Mouse (Mus musculus) CH12.LX (cell line): ENCODE data around the gene Atad5. TPM values are rescaled to one million over a fixed set of nuclear protein-coding genes. Genes with fewer than 3 reads are reported as not detected.
A peak's percentile ranks its signal among the peaks of the same experiment; 100 is the strongest.

Experiments
- DNase-seq: peaks from one replicate; pipeline ENCODE4 v3.0.0-alpha.2; 2013; ENCODE audit errors: extremely low read depth
- H3K27ac ChIP-seq: 2 replicates; pipeline ENCODE4 v1.5.1; 2012; ENCODE audit warnings: low read depth, mild to moderate bottlenecking, control low read depth, moderate library complexity; ENCODE audit not compliant: insufficient read depth
- H3K27me3 ChIP-seq: replicated peaks from 2 replicates; pipeline ENCODE3; 2012; ENCODE audit warnings: inconsistent platforms
- H3K36me3 ChIP-seq, 2 experiments: replicated peaks in 1 of 2; 2 replicates each; pipeline versions ENCODE3 to v1.6.1; 2012; ENCODE audit warnings: inconsistent platforms in 1 of 2, low read length in 1 of 2, mild to moderate bottlenecking in 1 of 2, mixed read lengths in 1 of 2, moderate library complexity in 1 of 2; ENCODE audit not compliant: control insufficient read depth in 1 of 2, insufficient read depth in 1 of 2
- H3K4me1 ChIP-seq, 2 experiments: 2 replicates each; pipeline ENCODE4 v1.6.1; 2012; ENCODE audit warnings: inconsistent platforms in 1 of 2, moderate library complexity in 1 of 2; ENCODE audit not compliant: insufficient read depth in 2 of 2, control insufficient read depth in 1 of 2
- H3K4me2 ChIP-seq: 2 replicates; pipeline ENCODE4 v1.6.1; 2012; ENCODE audit warnings: low read depth, mild to moderate bottlenecking, control low read depth; ENCODE audit not compliant: poor library complexity, insufficient read depth, severe bottlenecking
- H3K4me3 ChIP-seq, 3 experiments: fragments of 150-350 bp in 1 of 3; sonication (generic) in 1 of 3; replicated peaks in 1 of 3; 2 replicates each; pipeline versions ENCODE3 to v1.5.1; 2011 to 2012; ENCODE audit warnings: low read depth in 2 of 3, low read length in 2 of 3, mild to moderate bottlenecking in 2 of 3, moderate library complexity in 2 of 3, control low read depth in 1 of 3, improper control_type of control experiment in 1 of 3, inconsistent platforms in 1 of 3, mixed read lengths in 1 of 3; ENCODE audit not compliant: poor library complexity in 1 of 3
- H3K79me2 ChIP-seq: replicated peaks from 2 replicates; pipeline ENCODE4 v1.6.1; 2012; ENCODE audit warnings: mild to moderate bottlenecking, moderate library complexity; ENCODE audit not compliant: control insufficient read depth, poor library complexity, insufficient read depth, severe bottlenecking; ENCODE audit errors: extremely low read depth
- H3K9ac ChIP-seq: 2 replicates; pipeline ENCODE4 v1.6.1; 2012; ENCODE audit warnings: low read depth, mild to moderate bottlenecking, control low read depth, moderate library complexity; ENCODE audit not compliant: insufficient read depth
- H3K9me3 ChIP-seq: replicated peaks from 2 replicates; pipeline ENCODE3; 2012; ENCODE audit warnings: low read length, inconsistent platforms, mixed read lengths
- CHD1 ChIP-seq: IDR thresholded peaks from 2 replicates; pipeline ENCODE4 v1.6.1; 2012; ENCODE audit warnings: low read depth, low read length, improper control_type of control experiment, inconsistent platforms
- CTCF ChIP-seq, 2 experiments: IDR thresholded peaks in 1 of 2; conservative IDR thresholded peaks in 1 of 2; 2 replicates each; pipeline ENCODE4 v1.5.1; 2011 to 2012; ENCODE audit warnings: low read depth in 2 of 2, low read length in 2 of 2, improper control_type of control experiment in 1 of 2, inconsistent platforms in 1 of 2, mild to moderate bottlenecking in 1 of 2, moderate library complexity in 1 of 2
- E2F4 ChIP-seq: IDR thresholded peaks from 2 replicates; pipeline ENCODE4 v1.6.1; 2011; ENCODE audit warnings: low read depth, low read length, improper control_type of control experiment; ENCODE audit not compliant: insufficient replicate concordance
- ELF1 ChIP-seq: IDR thresholded peaks from 2 replicates; pipeline ENCODE4 v1.6.1; 2014; ENCODE audit warnings: low read depth, mild to moderate bottlenecking, inconsistent platforms, low read length, improper control_type of control experiment
- EP300 ChIP-seq: IDR thresholded peaks from 2 replicates; pipeline ENCODE4 v1.6.1; 2011; ENCODE audit warnings: low read length, improper control_type of control experiment
- IRF4 ChIP-seq: IDR thresholded peaks from 2 replicates; pipeline ENCODE4 v1.6.1; 2014; ENCODE audit warnings: low read depth, mild to moderate bottlenecking, inconsistent platforms, low read length, improper control_type of control experiment
- MAX ChIP-seq: IDR thresholded peaks from 2 replicates; pipeline ENCODE4 v1.6.1; 2011; ENCODE audit warnings: low read length, improper control_type of control experiment
- MAZ ChIP-seq: IDR thresholded peaks from 2 replicates; pipeline ENCODE4 v1.6.1; 2012; ENCODE audit warnings: low read depth, mild to moderate bottlenecking, inconsistent platforms, low read length, improper control_type of control experiment, moderate library complexity
- MXI1 ChIP-seq: IDR thresholded peaks from 2 replicates; pipeline ENCODE4 v1.6.1; 2011; ENCODE audit warnings: mild to moderate bottlenecking, low read depth, low read length, improper control_type of control experiment
- MYC ChIP-seq: IDR thresholded peaks from 2 replicates; pipeline ENCODE4 v1.6.1; 2011; ENCODE audit warnings: low read depth, mild to moderate bottlenecking, improper control_type of control experiment, low read length
- NRF1 ChIP-seq: IDR thresholded peaks from 2 replicates; pipeline ENCODE4 v1.6.1; 2014; ENCODE audit warnings: low read depth, mild to moderate bottlenecking, inconsistent platforms, low read length, improper control_type of control experiment, moderate library complexity
- POLR2AphosphoS2 ChIP-seq: IDR thresholded peaks from 2 replicates; pipeline ENCODE4 v1.6.1; 2011; ENCODE audit warnings: low read depth, low read length, improper control_type of control experiment
- RAD21 ChIP-seq: IDR thresholded peaks from 2 replicates; pipeline ENCODE4 v1.6.1; 2011; ENCODE audit warnings: low read depth, mild to moderate bottlenecking, low read length, improper control_type of control experiment, moderate library complexity
- RCOR1 ChIP-seq: conservative IDR thresholded peaks from 2 replicates; pipeline ENCODE4 v1.6.1; 2012; ENCODE audit warnings: low read depth, mild to moderate bottlenecking, inconsistent platforms, low read length, improper control_type of control experiment
- SIN3A ChIP-seq: IDR thresholded peaks from 2 replicates; pipeline ENCODE4 v1.6.1; 2012; ENCODE audit warnings: low read length, improper control_type of control experiment, inconsistent platforms
- SMC3 ChIP-seq: IDR thresholded peaks from 2 replicates; pipeline ENCODE4 v1.6.1; 2011; ENCODE audit warnings: low read depth, low read length, improper control_type of control experiment
- TBP ChIP-seq: conservative IDR thresholded peaks from 2 replicates; pipeline ENCODE4 v1.6.1; 2011; ENCODE audit warnings: low read depth, low read length, improper control_type of control experiment
- TCF12 ChIP-seq: IDR thresholded peaks from 2 replicates; pipeline ENCODE4 v1.6.1; 2014; ENCODE audit warnings: low read depth, mild to moderate bottlenecking, inconsistent platforms, low read length, improper control_type of control experiment
- UBTF ChIP-seq: IDR thresholded peaks from 2 replicates; pipeline ENCODE4 v1.6.1; 2012; ENCODE audit warnings: low read depth, mild to moderate bottlenecking, inconsistent platforms, low read length, improper control_type of control experiment, moderate library complexity
- USF1 ChIP-seq: IDR thresholded peaks from 2 replicates; pipeline ENCODE4 v1.6.1; 2014; ENCODE audit warnings: low read depth, mild to moderate bottlenecking, inconsistent platforms, low read length, improper control_type of control experiment
- ZC3H11A ChIP-seq: IDR thresholded peaks from 2 replicates; pipeline ENCODE4 v1.6.1; 2012; ENCODE audit warnings: low read depth, mild to moderate bottlenecking, inconsistent platforms, low read length, improper control_type of control experiment
- ZNF384 ChIP-seq: IDR thresholded peaks from 2 replicates; pipeline ENCODE4 v1.6.1; 2012; ENCODE audit warnings: low read depth, low read length, improper control_type of control experiment, inconsistent platforms
- dilution Hi-C: fragments of 300-500 bp; cut with MboI; formaldehyde crosslinking; loops from 2 replicates; pipeline ENCODE4 v1.14.3; 2020; ENCODE audit warnings: low sequenced_read_pairs; ENCODE audit not compliant: extremely low pct_unique_long_range_greater_than_20kb, extremely low pct_ligation_motif_present
- in situ Hi-C: fragments of 300-500 bp; cut with MboI; formaldehyde crosslinking; loops from 3 replicates; pipeline ENCODE4 v1.14.3; 2019; ENCODE audit warnings: low sequenced_read_pairs, low pct_ligation_motif_present, low pct_unique_long_range_greater_than_20kb, mixed read lengths
- polyA plus RNA-seq: library from polyadenylated mRNA; unstranded; fragments of >175 nt; gene quantifications from 2 replicates; pipeline ENCODE4 v1.2.1, GENCODE M21; 2012; ENCODE audit warnings: low read depth; ENCODE audit not compliant: insufficient read length
- total RNA-seq, 2 experiments: library from RNA; depleted of rRNA; stranded (reverse); fragments of 300-350 nt in 1 of 2; fragments of >200 nt in 1 of 2; gene quantifications; 2 replicates each; pipeline ENCODE4 v1.2.3; 2012 to 2014

The Atad5 gene
- total and polyA plus RNA-seq, 3 experiments: 24.0 to 46.3 (median 35.2) TPM

DNA sequence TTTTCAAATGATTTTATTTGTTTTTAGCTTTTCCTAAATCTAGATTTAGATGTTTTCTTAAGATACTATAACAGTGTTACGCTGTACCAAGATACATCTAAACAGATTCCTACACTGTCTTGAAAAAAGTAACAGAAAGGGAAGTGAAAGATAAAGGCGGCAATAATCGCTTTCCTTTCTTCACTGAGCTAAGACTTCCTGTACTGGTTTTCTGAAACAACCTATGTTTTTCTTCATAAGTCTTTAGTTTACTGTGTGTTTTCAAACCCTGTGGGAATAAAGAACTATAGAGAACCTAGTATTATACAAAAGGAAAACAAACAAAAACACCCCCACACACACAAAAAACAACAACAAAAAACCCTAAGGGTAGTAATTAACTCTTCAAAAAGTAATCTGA lies 16.8 kb upstream of the Atad5 start (continued):
- TF ChIP-seq E2F4 (peak; percentile 76; the same call in 1 of the 2 replicates), UBTF (no peak), POLR2AphosphoS2 (no peak), USF1 (no peak), IRF4 (peak; percentile 95), MAZ (no peak)

DNA sequence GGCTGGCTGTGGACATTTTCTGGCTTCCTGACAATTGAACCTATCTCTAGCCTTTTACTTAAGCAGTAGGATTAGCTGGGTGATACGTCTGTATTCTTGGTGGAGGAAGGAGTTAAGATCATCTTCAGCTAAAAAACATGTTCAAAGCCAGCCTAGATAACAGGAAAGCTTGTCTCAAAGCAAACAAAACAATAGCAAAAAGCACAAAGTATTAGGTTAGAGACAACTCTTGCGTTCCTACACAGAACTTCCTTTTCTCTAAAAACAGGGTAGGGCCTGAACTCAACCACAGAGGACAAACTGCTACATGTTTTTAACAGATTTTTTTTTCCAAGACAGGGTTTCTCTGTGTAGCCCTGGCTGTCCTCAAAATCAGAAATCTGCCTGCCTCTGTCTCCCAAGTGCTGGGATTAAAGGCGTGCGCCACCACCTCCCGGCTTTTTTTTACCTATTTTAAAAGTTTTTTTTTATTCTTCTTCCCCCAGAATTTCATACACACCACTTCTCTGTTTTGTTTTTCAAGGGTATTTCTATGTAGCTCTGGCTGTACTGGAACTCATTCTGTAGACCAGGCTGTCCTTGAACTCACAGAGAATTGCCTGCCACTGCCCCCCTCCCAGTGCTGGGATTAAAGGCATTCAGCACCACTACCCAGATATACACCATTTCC lies 13.5 kb upstream of the Atad5 start:
- Histone ChIP-seq H3K79me2 (peaks cover 86% of the 10 kb centered on the region), H3K4me3 (no peak overlapping the region), H3K9me3 (no peaks in the 10 kb centered on the region), H3K4me2 (no peak overlapping the region; the same call in 1 of the 2 replicates), H3K27ac (no peak overlapping the region), H3K27me3 (no peaks in the 10 kb centered on the region), H3K36me3 (peaks cover 2 to 34% of the 10 kb centered on the region in 2 experiments), H3K9ac (peak overlapping the region; percentile 18; the same call in 1 of the 2 replicates), H3K4me1 (peaks cover 9 to 61% of the 10 kb centered on the region in 2 experiments)
- no peak for DNase-seq
- dilution Hi-C loops (no loop called here), in situ Hi-C loops (no loop called here)
- no peak for TF ChIP-seq MAX
- TF ChIP-seq ZNF384: 0 out of 2 replicates have a peak, but pooled peaks have one; percentile 8

DNA sequence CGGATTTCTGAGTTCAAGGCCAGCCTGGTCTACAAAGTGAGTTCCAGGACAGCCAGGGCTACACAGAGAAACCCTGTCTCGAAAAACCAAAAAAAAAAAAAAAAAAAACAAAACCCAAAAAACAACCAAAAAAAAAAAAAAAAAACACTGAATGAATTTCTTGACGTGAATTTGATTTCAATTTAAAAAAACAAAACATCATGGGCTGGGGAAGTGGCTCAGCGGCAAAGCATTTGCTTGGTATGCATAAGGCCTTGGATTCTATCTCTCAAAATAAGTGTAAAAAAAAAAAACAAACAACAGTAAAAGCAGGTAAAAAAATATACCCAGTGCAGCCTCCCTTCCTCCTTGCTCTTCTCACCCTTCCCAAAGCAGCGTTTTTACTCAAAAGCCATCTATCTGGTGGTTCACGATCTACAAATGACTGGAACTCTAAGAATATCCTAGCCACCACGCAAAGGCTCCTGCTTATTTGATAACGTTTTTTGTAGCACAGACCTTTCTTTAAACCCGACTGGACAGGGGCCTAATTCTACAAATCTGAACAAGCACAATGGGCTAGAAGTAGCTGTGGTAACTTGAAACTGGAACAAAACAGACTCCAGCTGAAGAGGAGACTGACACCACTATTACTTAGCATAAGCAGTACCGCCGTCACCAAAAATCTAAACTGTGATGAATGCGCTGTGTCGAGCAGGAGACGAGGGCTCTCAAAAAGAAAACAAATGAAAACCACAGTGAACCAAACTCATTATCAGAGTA lies 11.2 kb upstream of the Atad5 start:
- peak overlapping the region; percentile 41 for H3K9ac ChIP-seq
- H3K27ac ChIP-seq: peak overlapping the region; percentile 27; the same call in 1 of the 2 replicates
- dilution Hi-C loops: no loop called here
- peak overlapping the region; percentile 99 for H3K4me2 ChIP-seq
- H3K4me3 ChIP-seq: peak overlapping the region in 2 of 3 experiments; percentile 23 to 46
- in situ Hi-C loops: no loop called here
- no peaks in the 10 kb centered on the region for H3K9me3 ChIP-seq
- peak; percentile 57 for DNase-seq
- H3K27me3 ChIP-seq: no peaks in the 10 kb centered on the region
- H3K4me1 ChIP-seq: peaks cover 2 to 53% of the 10 kb centered on the region in 2 experiments; a peak in 3 of 4 replicates
- H3K36me3 ChIP-seq: peaks cover 2 to 25% of the 10 kb centered on the region in 2 experiments
- H3K79me2 ChIP-seq: peaks cover 70% of the 10 kb centered on the region
- TF ChIP-seq MYC (0 out of 2 replicates have a peak, but pooled peaks have one; percentile 13), TCF12 (no peak), ZC3H11A (no peak), IRF4 (peak; percentile 36; the same call in 1 of the 2 replicates), ZNF384 (peak; percentile 68), EP300 (peak; percentile 9; the same call in 1 of the 2 replicates), SMC3 (no peak), RCOR1 (0 out of 2 replicates have a peak, but pooled peaks have one; percentile 36), SIN3A (no peak), MXI1 (peak; percentile 4; the same call in 1 of the 2 replicates), RAD21 (no peak), ELF1 (no peak), CHD1 (0 out of 2 replicates have a peak, but pooled peaks have one; percentile 22), TBP (0 out of 2 replicates have a peak, but pooled peaks have one; percentile 4), NRF1 (no peak), CTCF (conservative IDR thresholded peaks at IDR 0.05 in 1 of 2, IDR thresholded peaks at IDR 0.05 in 1 of 2; ENCODE audit: low read depth in 2 of 2, low read length in 2 of 2) (no peak)
